8 mouse cellular contexts compared by ENCODE assay signal in genomic region chr5:123067395-123067995, GRCm38 (mm10). TPM values are rescaled to one million over a fixed set of nuclear protein-coding genes. Genes with fewer than 3 reads are reported as not detected.
A peak's percentile ranks its signal among the peaks of the same experiment; 100 is the strongest.
DNase-seq lines count a peak whose midpoint lies in the region; ATAC-seq and TF ChIP-seq lines count a peak whose summit lies in the region.

No protein-coding gene starts in this region.

- no peak overlapping the region for H3K4me2 ChIP-seq in hindbrain, embryonic 15.5 days
- H3K4me2 ChIP-seq in hindbrain, embryonic 12.5 days (replicated peaks): no peak overlapping the region
- peak overlapping the region; percentile 32 for H3K4me2 ChIP-seq in heart, embryonic 16.5 days (ENCODE audit: low read depth, low read length)
- no peak overlapping the region for H3K4me2 ChIP-seq in liver, postnatal 0 days (ENCODE audit: low read depth, low read length)

- 0 out of 2 replicates have a peak, but pooled peaks have one; percentile 45 for ATAC-seq in hindbrain, embryonic 15.5 days (ENCODE audit: low FRiP score, low read depth)
- ATAC-seq in hindbrain, embryonic 12.5 days (ENCODE audit: low FRiP score): no peak
- ATAC-seq in heart, embryonic 16.5 days (replicated peaks; ENCODE audit: extremely low read depth, insufficient read depth, low FRiP score): peak; percentile 86
- peak; percentile 85 for ATAC-seq in liver, postnatal 0 days
- no peak for ATAC-seq in monocyte, adult 5-6 weeks (replicated peaks; ENCODE audit: insufficient number of reproducible peaks, low FRiP score, low TSS enrichment, poor library complexity, severe bottlenecking)

- no peaks in the 10 kb centered on the region for H3K36me3 ChIP-seq in hindbrain, embryonic 15.5 days
- no peaks in the 10 kb centered on the region for H3K36me3 ChIP-seq in hindbrain, embryonic 12.5 days
- no peaks in the 10 kb centered on the region for H3K36me3 ChIP-seq in heart, embryonic 16.5 days (ENCODE audit: control insufficient read depth, insufficient read depth)
- no peaks in the 10 kb centered on the region for H3K36me3 ChIP-seq in liver, postnatal 0 days (replicated peaks; ENCODE audit: insufficient read depth, low read length)

- peak; percentile 68 for DNase-seq in T-cell, adult 2 months (ENCODE audit: low spot score)
- no peak for DNase-seq in liver, postnatal 0 days
- no peak for DNase-seq in ovary, postnatal 10 days (ENCODE audit: low spot score)
- no peak for DNase-seq in adrenal gland, postnatal 25 days

- 0 out of 2 replicates have a peak, but pooled peaks cover 3% of the 10 kb centered on the region for H3K4me1 ChIP-seq in hindbrain, embryonic 15.5 days (replicated peaks)
- no peaks in the 10 kb centered on the region for H3K4me1 ChIP-seq in hindbrain, embryonic 12.5 days
- H3K4me1 ChIP-seq in heart, embryonic 16.5 days (ENCODE audit: control insufficient read depth, insufficient read depth, low read length): peaks cover 7% of the 10 kb centered on the region
- peaks cover 2% of the 10 kb centered on the region; the same call in 1 of the 2 replicates for H3K4me1 ChIP-seq in liver, postnatal 0 days (ENCODE audit: insufficient read depth)

- WGBS in hindbrain, embryonic 15.5 days: 26% methylated on average over 6 of the region's 6 CpGs
- 27% methylated on average over 6 of the region's 6 CpGs for WGBS in hindbrain, embryonic 12.5 days
- 6% methylated on average over 6 of the region's 6 CpGs for WGBS in heart, embryonic 16.5 days
- 12% methylated on average over 6 of the region's 6 CpGs for WGBS in liver, postnatal 0 days (ENCODE audit: insufficient replicate concordance)

- H3K4me3 ChIP-seq in hindbrain, embryonic 15.5 days: no peak overlapping the region
- no peak overlapping the region for H3K4me3 ChIP-seq in hindbrain, embryonic 12.5 days
- no peak overlapping the region for H3K4me3 ChIP-seq in heart, embryonic 16.5 days (ENCODE audit: low read length)
- no peak overlapping the region for H3K4me3 ChIP-seq in liver, postnatal 0 days (ENCODE audit: low read depth, low read length)

- H3K27ac ChIP-seq in hindbrain, embryonic 15.5 days (replicated peaks): no peak overlapping the region
- H3K27ac ChIP-seq in hindbrain, embryonic 12.5 days: no peak overlapping the region
- peak overlapping the region; percentile 91 for H3K27ac ChIP-seq in heart, embryonic 16.5 days (ENCODE audit: low read length)
- peak overlapping the region; percentile 53; the same call in 1 of the 2 replicates for H3K27ac ChIP-seq in liver, postnatal 0 days (ENCODE audit: low read depth)

- H3K27me3 ChIP-seq in hindbrain, embryonic 15.5 days: no peaks in the 10 kb centered on the region
- no peaks in the 10 kb centered on the region for H3K27me3 ChIP-seq in hindbrain, embryonic 12.5 days
- H3K27me3 ChIP-seq in heart, embryonic 16.5 days (ENCODE audit: control insufficient read depth, insufficient read depth, low read length): no peaks in the 10 kb centered on the region
- no peaks in the 10 kb centered on the region for H3K27me3 ChIP-seq in liver, postnatal 0 days (ENCODE audit: insufficient read depth, low read length)

- no peaks in the 10 kb centered on the region for H3K9me3 ChIP-seq in hindbrain, embryonic 15.5 days
- H3K9me3 ChIP-seq in hindbrain, embryonic 12.5 days (replicated peaks): no peaks in the 10 kb centered on the region
- no peaks in the 10 kb centered on the region for H3K9me3 ChIP-seq in heart, embryonic 16.5 days (replicated peaks; ENCODE audit: control insufficient read depth, low read length)
- H3K9me3 ChIP-seq in liver, postnatal 0 days (ENCODE audit: low read length): no peaks in the 10 kb centered on the region

- TF ChIP-seq CTCF in liver, postnatal 0 days (IDR thresholded peaks at IDR 0.05; ENCODE audit: low read depth): peak; percentile 57

- H3K9ac ChIP-seq in hindbrain, embryonic 15.5 days: no peak overlapping the region
- H3K9ac ChIP-seq in hindbrain, embryonic 12.5 days: no peak overlapping the region
- H3K9ac ChIP-seq in heart, embryonic 16.5 days (ENCODE audit: low read length): 0 out of 2 replicates have a peak overlapping the region, but pooled peaks have one; percentile 25
- no peak overlapping the region for H3K9ac ChIP-seq in liver, postnatal 0 days (replicated peaks)

- TF ChIP-seq EP300 in liver, postnatal 0 days (IDR thresholded peaks at IDR 0.05; ENCODE audit: low read depth): no peak

RNA-seq across cellular contexts. Expression of gene Tmem120b, which starts 0.7 kb away (rescaled TPM):
- polyA plus RNA-seq in hindbrain, embryonic 15.5 days (2015; fragmentation: Nextera tagmentation; extraction: Ambion mirVana): 17.9 and 20.7 TPM in 2 replicates
- 14.3 and 17.8 TPM in 2 replicates for polyA plus RNA-seq in hindbrain, embryonic 12.5 days (2016; fragmentation: Nextera tagmentation; extraction: Ambion mirVana)
- polyA plus RNA-seq in heart, embryonic 16.5 days (2015; fragmentation: Nextera tagmentation; extraction: Ambion mirVana): 14.6 and 14.9 TPM in 2 replicates
- 12.0 and 12.8 TPM in 2 replicates for polyA plus RNA-seq in liver, postnatal 0 days (2015; fragmentation: Nextera tagmentation; extraction: Ambion mirVana)
- 15.0 and 20.3 TPM in 2 replicates for total RNA-seq in adrenal gland, postnatal 25 days (2021)
- 0.67 to 3.5 TPM (median 2.0 TPM) in 3 replicates for total RNA-seq in monocyte, adult 5-6 weeks (2017)

RNA-seq across cellular contexts. Expression of gene Morn3, which starts 20.7 kb away (rescaled TPM):
- 1.1 and 1.3 TPM in 2 replicates for polyA plus RNA-seq in hindbrain, embryonic 15.5 days (2015; fragmentation: Nextera tagmentation; extraction: Ambion mirVana)
- polyA plus RNA-seq in hindbrain, embryonic 12.5 days (2016; fragmentation: Nextera tagmentation; extraction: Ambion mirVana): 0.35 and 0.73 TPM in 2 replicates
- 0.37 and 1.5 TPM in 2 replicates for polyA plus RNA-seq in heart, embryonic 16.5 days (2015; fragmentation: Nextera tagmentation; extraction: Ambion mirVana)
- not detected in 2 replicates for polyA plus RNA-seq in liver, postnatal 0 days (2015; fragmentation: Nextera tagmentation; extraction: Ambion mirVana)
- not detected in 2 replicates for total RNA-seq in adrenal gland, postnatal 25 days (2021)
- not detected in 3 replicates for total RNA-seq in monocyte, adult 5-6 weeks (2017)

RNA-seq across cellular contexts. Expression of gene Orai1, which starts 52.6 kb away (rescaled TPM):
- 14.0 and 14.3 TPM in 2 replicates for polyA plus RNA-seq in hindbrain, embryonic 15.5 days (2015; fragmentation: Nextera tagmentation; extraction: Ambion mirVana)
- polyA plus RNA-seq in hindbrain, embryonic 12.5 days (2016; fragmentation: Nextera tagmentation; extraction: Ambion mirVana): 13.5 and 13.6 TPM in 2 replicates
- 16.8 and 19.1 TPM in 2 replicates for polyA plus RNA-seq in heart, embryonic 16.5 days (2015; fragmentation: Nextera tagmentation; extraction: Ambion mirVana)
- polyA plus RNA-seq in liver, postnatal 0 days (2015; fragmentation: Nextera tagmentation; extraction: Ambion mirVana): 12.4 and 13.1 TPM in 2 replicates
- 11.7 and 13.4 TPM in 2 replicates for total RNA-seq in adrenal gland, postnatal 25 days (2021)
- 14.6 to 21.8 TPM (median 17.2 TPM) in 3 replicates for total RNA-seq in monocyte, adult 5-6 weeks (2017)

Comparison
In these comparisons a context has a peak if more than half of its experiments do, and no peak if none do; other contexts are left out.
1. ATAC-seq: peak in hindbrain, embryonic 15.5 days (single experiment), heart, embryonic 16.5 days (single experiment) and liver, postnatal 0 days (single experiment); none in hindbrain, embryonic 12.5 days (single experiment) and monocyte, adult 5-6 weeks (single experiment).
2. H3K27ac ChIP-seq: peak in heart, embryonic 16.5 days (single experiment) and liver, postnatal 0 days (single experiment); none in hindbrain, embryonic 15.5 days (single experiment) and hindbrain, embryonic 12.5 days (single experiment).